Mouse (Mus musculus) bone marrow macrophage, adult 2 months (primary cell): ENCODE data around the gene Vmn1r112. TPM values are rescaled to one million over a fixed set of nuclear protein-coding genes. Genes with fewer than 3 reads are reported as not detected.
"Not testable (repeated sequence)": the region's sequence is repeated elsewhere in the genome, so short reads cannot be mapped to it uniquely, and the experiment has no call there.

Experiments used
- H3K27ac ChIP-seq: 2 replicates; pipeline ENCODE4 v1.5.1; 2012; ENCODE audit warnings: low read depth, low read length; ENCODE audit not compliant: insufficient read depth
- H3K4me1 ChIP-seq: 2 replicates; pipeline ENCODE4 v1.6.1; 2012; ENCODE audit warnings: low read length; ENCODE audit not compliant: control insufficient read depth, insufficient read depth
- H3K4me3 ChIP-seq: 2 replicates; pipeline ENCODE4 v1.5.1; 2012; ENCODE audit warnings: mild to moderate bottlenecking, low read length, moderate library complexity; ENCODE audit not compliant: insufficient read depth
- polyA plus RNA-seq: library from polyadenylated mRNA; stranded (reverse); fragments of >200 nt; gene quantifications from 2 replicates; pipeline ENCODE4 v1.2.4, GENCODE M21; 2012; ENCODE audit not compliant: missing spikeins, insufficient read depth, insufficient read length

Vmn1r112 gene
- polyA plus RNA-seq: not detected in 2 replicates

GRCm38 (mm10) chr7:20770885-20771284 lies at the start of gene Vmn1r112:
Gene Vmn1r112, plus strand, starts transcription at chr7:20771185.
- H3K4me1 ChIP-seq, H3K27ac ChIP-seq, H3K4me3 ChIP-seq: not testable (repeated sequence)

- H3K4me1 ChIP-seq, H3K27ac ChIP-seq, H3K4me3 ChIP-seq: not testable (repeated sequence)
Observed at GRCm38 (mm10) chr7:20730524-20730923, 40.5 kb upstream of the Vmn1r112 start, which contains the start of gene Gm10668. Gene Gm10668, minus strand, starts transcription at chr7:20730624.

DNA sequence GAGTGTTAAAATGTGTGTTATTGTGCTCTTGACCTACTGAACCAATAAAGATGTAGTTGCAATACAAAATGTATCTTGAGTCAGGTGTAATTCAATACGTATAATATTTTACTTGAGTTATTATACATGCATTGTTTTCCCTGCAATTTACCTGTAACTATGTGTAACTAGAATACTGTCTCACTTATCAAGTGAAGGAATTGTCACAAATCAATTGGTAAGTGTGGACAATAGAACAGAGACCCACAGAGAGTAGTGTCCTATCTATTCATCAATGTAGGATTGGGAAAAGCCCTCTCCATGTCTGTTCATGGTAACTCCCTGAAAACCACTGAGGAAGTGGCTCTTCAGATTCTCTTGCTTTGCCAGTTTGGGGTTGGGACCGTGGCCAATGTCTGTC lies 16.0 kb downstream of the Vmn1r112 start, which contains the start of gene Vmn1r113:
Vmn1r113 (plus strand) TSS at position 301 of the 400 bp plus-strand sequence.
- H3K4me1 ChIP-seq, H3K4me3 ChIP-seq, H3K27ac ChIP-seq: not testable (repeated sequence)

GRCm38 (mm10) chr7:20812086-20812485 lies 41.1 kb downstream of the Vmn1r112 start, which contains the start of gene Vmn1r114:
Gene Vmn1r114, minus strand, starts transcription at chr7:20812186.
- not testable (repeated sequence) for H3K4me1 ChIP-seq, H3K4me3 ChIP-seq, H3K27ac ChIP-seq

Other genes starting within 250 kb of the Vmn1r112 start
- gene Vmn1r104, start 237.3 kb upstream of the Vmn1r112 start, polyA plus RNA-seq: not detected in 2 replicates
- not detected in 2 replicates for gene Gm5726, start 225.4 kb upstream of the Vmn1r112 start, polyA plus RNA-seq
- not detected in 2 replicates for gene Gm4141, start 194.9 kb upstream of the Vmn1r112 start, polyA plus RNA-seq
- gene Gm4513, start 172.2 kb upstream of the Vmn1r112 start, polyA plus RNA-seq: not detected in 2 replicates
- gene Vmn1r107, start 102.3 kb upstream of the Vmn1r112 start, polyA plus RNA-seq: not detected in 2 replicates
- not detected in 2 replicates for gene Vmn1r111, start 68.0 kb upstream of the Vmn1r112 start, polyA plus RNA-seq
- not detected in 2 replicates for gene Gm10668, start 40.6 kb upstream of the Vmn1r112 start, polyA plus RNA-seq
- gene Vmn1r113, start 16.1 kb downstream of the Vmn1r112 start, polyA plus RNA-seq: not detected in 2 replicates
- not detected in 2 replicates for gene Vmn1r114, start 41.0 kb downstream of the Vmn1r112 start, polyA plus RNA-seq
- not detected in 2 replicates for gene Vmn1r115, start 73.8 kb downstream of the Vmn1r112 start, polyA plus RNA-seq
- gene Vmn1r116, start 101.1 kb downstream of the Vmn1r112 start, polyA plus RNA-seq: not detected in 2 replicates
- not detected in 2 replicates for gene Vmn1r117, start 112.9 kb downstream of the Vmn1r112 start, polyA plus RNA-seq
- gene Vmn1r118, start 141.2 kb downstream of the Vmn1r112 start, polyA plus RNA-seq: not detected in 2 replicates
- not detected in 2 replicates for gene Vmn1r119, start 241.3 kb downstream of the Vmn1r112 start, polyA plus RNA-seq